Mouse (Mus musculus) mouse embryonic stem cell (cell line): Measurements from ENCODE around the gene Adam12.

Source experiments
- in situ Hi-C, 2 experiments: fragments of 300-500 bp; cut with MboI; formaldehyde crosslinking; loops; 1 replicate in 1 of 2; 3 replicates in 1 of 2; pipeline ENCODE4 v1.14.3; 2019 to 2020; ENCODE audit warnings: low sequenced_read_pairs in 2 of 2, low pct_unique_long_range_greater_than_20kb in 1 of 2, mixed read lengths in 1 of 2; ENCODE audit not compliant: unreplicated experiment in 1 of 2

Gene Adam12

DNA sequence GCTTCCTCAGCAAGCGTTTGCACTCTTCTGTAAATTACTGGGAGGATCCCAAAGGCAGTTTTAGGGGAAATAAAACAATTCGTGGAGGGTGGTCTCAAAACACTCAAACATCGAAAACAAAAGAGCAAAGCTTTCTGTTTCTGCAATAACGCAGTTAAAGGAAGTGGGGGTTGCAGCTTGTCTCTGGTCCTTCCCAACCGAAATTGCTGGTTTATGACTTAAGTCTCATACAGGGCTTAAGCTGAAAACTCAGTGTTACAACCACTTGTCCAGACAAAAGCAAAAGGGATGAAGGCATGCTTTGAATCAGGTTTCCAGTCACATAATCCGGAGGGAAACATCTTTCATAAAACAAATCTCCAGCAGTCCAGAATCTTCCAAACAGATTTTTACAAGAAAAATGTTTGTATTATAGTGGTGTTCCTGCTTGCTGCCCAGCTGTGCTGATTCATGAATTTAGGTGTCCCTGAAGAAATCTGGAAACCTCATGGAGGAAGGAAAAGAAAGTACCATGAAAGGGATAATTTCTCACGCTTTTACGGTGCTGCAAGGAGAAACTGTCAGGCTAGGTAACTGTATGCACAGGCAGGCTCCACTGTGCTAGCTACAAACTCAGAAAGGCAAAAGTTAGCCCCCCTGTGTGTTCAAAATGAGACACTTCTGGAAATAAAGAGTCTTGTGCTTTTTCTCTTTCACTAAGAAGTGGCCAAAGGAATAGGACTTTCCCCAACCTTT lies 255.4 kb downstream of the Adam12 start:
- in situ Hi-C loops: no loop called here

DNA sequence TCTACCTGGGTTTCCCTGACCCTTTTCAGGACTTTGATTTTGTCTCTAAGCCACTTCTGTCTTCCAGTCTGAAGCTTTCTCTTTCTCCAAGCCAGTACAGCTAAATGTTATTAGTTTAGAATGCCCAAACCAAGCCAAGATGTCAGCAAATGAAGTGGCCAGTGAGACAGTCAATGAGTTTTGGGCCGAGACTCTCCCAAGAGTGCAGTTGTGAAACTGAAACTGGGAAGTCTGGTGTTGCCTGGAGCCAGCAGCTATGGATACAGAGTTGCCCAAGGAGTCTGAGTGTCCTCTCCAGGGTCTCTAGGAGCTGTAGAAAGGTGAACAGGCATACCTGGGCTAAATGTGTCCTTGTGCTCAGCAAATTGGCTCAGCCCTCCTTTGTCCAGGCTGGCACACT lies 260.9 kb downstream of the Adam12 start:
- in situ Hi-C loops: no loop called here

DNA sequence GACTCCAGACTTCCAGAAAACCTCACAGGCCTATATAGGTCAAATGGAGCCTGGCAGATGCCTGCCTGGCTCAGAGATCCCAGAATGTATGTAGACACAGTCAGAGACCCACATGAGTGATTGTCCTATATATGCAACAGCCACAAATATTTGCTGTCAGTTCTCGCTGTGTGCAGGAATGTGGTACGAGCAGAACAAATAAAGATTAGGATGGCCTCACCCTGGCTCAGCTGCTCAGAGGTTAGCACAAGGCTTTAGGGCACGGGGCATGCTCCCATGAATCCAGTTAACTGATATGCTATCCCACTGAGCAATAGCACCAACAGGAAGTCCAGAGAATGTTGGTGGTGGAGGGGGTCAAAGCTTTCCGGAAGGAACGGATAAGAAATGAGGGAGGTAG lies 261.5 kb downstream of the Adam12 start:
- in situ Hi-C loops: no loop called here

DNA sequence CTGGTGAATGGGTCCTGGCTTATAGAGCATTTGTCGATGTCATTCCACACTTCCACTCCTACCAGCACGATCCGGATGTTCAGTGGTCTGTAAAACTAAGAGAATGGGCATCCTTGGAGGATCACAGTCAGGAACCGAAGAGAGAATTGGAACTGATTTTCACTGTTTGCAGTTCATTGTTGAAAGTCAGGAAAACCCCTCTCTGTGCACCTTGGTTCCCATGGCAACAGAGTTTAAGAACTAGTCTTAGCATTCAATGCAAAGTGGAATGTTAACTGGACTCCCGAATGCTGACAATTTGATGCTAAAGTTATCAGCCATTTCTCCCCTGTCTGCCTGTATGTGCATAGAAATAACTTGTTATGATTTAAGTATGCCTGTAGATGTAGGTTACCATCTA lies 264.0 kb downstream of the Adam12 start:
- in situ Hi-C loops: no loop called here

DNA sequence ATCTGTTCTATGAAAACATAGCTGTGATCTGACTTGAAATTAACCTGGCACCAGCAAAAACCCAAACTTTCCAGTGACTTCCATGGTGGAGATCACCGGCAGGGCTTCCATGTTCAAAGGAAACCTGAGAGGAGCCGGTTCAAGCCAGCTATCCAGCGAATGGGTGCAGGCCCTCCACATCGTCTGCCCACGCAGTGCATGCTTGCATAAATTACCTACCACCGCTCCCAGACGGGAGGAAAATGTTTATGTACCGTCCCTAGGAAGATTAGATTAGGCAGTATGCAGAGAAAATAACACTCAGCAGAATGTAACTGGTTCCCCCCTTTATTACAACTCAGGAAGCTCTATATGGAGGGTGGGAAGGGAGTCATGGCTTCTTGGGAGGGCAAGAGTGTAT lies 268.4 kb downstream of the Adam12 start:
- in situ Hi-C loops: no loop called here

DNA sequence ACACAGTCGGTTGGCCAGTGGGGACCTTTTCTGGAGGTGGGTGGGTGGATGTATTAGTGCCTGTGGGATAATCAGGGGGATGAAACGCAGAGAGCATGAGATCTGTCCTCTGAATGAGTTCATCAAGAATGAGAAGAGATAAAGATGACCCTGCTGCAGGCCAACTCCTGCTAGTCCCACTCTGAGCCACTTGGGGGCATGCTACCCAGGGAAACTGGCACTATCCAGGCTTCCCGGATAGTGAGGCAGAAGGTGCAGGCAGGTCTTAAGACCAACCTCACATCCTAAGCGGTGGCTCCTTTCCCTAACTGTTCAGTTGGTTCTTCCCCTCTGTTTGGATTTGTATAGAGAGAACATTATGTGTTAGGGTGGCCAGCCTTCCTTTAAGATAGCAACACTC lies 272.7 kb downstream of the Adam12 start:
- in situ Hi-C loops: no loop called here

DNA sequence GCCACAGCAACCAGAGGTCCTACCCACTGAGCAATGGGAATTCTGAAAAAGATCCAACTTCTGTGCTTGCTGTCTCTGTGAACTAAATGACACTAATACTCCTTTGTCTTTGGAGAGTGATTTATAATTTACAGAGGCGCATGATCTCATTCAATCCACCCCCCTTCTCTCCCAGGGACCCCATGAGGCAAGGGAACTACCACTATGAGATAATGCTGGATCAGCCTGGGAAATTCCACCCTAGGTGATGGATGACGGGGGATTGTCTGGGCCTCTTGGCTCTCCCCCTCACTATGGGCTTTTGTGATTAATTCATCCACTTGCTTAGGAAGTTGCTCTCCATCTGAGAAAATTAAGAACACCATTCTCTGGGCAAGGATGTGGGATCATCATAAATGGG lies 274.1 kb downstream of the Adam12 start:
- in situ Hi-C loops: no loop called here

DNA sequence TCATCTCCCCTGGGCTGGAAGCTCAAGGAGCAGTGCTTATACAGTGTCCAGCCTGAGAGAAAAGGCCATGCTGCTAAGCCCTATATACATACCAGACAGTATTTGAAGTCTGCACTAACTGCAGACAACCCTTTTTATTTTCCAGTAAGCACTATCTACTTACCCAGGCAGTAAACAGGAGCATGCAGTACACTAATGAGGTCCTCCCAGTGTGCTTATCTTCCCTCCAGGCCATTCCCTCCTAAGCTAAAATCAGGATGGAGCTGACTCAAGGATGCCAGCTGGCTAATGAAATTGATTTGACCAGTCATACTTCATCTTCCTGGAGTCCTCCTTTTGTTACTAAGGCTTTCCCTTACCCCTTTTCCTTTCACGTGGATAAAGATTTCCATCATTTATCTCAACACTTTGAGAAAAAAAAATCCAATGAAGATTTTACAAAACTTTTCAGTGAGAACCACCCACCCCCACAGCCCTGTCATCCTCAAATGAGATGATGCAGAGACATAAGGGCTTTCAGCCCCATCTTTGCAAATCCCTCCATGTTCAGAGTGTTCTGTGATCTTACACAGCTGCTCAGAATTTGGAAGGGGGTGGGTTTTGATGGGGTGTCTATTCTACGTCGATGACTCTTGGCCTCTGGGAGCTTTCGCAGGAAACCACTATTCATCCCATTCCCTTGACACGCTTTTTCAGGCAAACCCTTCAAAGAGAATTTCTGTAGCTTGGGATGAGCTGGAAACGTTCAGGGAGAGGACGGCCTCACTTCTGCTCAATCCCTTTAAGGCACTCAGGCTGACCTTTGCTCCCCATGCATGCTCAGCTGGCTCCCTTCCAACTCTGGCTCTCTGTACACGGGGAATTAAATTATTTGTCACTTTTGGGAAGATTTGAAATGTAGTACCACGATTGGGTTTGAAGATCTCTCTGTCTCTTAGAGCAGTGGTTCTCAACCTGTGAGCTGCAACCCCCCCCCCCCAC lies 277.5 kb downstream of the Adam12 start:
- in situ Hi-C loops: no loop called here

DNA sequence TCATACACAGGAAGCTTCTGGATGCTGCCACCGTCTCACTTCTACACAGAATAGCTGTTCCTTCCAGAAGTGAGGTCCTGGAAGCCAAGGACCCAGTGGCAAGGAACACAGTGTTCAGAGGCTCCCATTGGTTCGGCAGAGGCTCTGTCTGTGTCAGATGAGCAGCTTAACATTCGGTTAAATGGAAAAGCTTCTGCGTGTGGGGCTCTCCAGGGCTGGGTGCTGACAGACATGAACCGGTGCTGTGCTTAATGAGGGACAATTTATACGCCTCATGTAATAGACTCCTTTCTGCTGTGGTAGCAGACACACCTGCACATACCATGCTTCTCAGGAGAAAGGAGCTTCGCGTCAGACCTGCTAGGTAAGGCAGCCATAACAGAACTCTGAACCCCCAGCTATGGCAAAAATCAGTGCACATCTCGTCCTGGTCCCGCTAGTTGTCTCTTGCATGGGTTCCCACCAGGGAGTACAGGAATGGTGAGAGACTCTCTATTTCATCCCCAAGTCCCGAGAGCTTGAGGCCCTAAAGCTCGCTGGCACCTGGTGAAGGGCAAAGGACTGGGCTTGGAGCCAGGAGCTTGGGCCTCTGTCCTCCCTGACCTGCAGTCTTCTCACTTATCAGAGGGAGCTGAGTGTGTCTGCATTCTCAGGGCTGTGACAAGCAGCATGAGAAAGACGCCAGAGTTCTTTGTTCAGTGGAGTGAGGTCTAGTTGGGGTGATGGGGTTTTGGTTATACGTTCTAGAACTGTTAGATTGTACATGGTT lies 280.0 kb downstream of the Adam12 start:
- in situ Hi-C loops: no loop called here

DNA sequence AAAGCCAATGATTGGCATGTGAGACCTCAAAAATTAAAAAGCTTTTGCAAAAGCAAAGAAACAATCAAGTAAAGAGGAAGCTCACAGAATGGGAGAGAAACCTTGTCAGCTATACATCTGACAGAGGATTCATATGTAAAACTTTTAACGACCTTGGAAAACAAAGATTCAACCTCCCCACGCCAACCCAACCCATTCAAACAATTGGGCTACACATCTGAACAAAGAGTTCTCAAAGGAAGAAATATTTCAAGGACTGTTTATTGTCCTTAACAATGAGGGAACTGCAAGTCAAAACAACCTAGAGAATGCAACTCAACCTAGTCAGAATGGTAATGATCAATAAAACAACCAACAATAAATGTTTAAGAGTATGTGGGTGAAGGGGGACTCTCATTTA lies 284.6 kb downstream of the Adam12 start:
- in situ Hi-C loops: no loop called here

DNA sequence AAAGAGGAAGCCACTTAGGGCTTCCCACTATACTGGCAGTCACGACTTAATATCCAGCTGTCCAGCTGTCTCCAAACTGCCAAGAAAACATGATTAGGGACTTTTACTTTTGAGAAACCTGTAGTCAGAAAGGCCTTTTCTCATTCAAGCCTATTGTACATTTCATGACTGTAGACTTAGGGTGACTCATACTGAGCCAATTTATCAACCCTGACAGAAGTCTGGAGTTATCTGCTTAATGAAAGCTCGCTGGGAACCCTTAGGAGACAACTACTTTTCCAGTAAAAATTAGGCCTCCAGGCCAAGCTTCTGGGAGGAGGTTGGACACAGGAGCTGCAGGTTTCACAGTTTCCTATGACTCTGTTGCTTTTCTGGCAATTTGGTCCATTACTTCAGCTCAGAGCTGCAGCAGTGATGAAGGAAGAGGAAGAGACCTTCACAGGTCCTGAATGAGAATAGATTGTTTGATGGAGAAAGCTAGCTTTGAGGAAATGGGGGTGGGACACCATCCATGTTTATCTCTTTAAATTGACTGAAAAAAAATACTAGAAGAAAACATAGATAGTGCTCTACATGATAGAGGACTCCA lies 285.1 kb downstream of the Adam12 start:
- in situ Hi-C loops: no loop called here

DNA sequence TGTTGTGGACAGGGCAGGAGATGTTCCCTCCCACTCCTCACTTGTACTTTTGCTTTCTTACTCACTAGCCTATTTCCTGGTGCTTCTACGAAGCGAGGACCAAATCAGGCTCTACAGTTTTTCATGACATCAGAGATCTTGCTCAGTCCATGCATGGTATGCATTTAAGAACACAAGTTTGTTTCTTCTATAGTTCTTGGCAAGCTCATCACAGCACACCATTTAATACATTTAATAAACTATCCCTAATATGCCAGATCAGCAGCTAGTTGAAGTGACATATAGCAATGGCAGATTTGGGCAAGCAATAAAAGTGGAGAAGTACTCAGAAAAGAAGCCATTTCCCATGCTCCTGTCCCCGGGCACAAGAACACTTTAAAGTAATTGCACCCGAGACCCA lies 285.8 kb downstream of the Adam12 start:
- in situ Hi-C loops: no loop called here

DNA sequence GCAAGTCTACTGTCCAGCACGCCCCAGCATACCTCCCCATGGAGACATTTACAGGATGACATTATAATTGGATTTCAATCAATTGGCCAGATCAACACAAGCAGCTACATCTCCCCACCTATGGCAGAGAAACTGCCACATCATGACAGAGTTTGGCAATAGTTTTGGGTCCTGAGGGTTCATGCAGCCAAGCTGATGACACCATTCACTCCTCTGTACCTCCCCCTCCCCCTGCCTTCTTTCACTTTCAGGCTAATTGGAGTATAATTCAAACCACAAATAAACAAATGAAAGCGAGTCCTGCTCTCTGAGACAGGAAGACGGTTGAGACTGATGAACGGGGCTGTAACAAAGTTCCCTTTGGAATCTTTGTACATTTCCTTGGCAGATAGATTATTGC lies 291.5 kb downstream of the Adam12 start:
- in situ Hi-C loops: no loop called here

DNA sequence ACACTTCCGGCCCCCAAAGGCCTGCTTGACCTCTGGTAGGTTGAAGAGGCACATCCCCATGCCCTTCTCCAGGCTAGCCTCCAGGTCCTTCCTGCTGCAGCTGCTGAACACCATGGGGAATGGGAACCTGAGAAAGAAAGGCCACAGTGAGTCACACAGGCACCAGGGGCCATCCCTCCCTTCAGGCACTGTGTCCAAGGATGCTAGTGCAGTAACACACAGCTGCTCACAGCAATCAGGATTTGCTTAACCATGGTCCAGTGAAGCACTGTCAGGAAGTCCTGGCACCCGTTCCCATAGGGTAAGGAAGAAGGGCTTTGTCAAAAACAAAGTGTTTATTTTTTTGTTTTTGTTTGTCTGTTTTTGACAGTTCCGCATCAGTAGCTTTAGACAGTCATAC lies 294.5 kb downstream of the Adam12 start:
- in situ Hi-C loops: no loop called here

DNA sequence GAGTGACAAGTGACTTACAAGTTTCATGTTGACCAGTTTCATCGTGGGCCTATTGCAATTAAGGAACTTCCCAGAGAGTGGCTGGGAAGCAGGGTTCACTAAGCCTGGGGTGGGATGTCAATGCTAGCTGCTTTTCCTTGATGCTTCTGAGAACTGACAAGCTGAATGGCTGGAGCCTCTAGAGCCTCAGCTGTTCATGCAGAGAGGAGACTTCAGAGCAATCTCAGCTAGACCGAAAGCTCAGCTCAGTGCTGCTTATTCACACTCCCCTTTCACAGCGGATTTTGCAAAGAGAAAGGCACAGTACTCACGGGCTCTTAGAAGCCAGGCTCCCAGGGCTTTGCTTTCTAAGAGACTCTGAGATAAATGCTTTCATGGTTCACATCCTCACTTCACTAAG lies 295.6 kb downstream of the Adam12 start:
- in situ Hi-C loops: no loop called here

DNA sequence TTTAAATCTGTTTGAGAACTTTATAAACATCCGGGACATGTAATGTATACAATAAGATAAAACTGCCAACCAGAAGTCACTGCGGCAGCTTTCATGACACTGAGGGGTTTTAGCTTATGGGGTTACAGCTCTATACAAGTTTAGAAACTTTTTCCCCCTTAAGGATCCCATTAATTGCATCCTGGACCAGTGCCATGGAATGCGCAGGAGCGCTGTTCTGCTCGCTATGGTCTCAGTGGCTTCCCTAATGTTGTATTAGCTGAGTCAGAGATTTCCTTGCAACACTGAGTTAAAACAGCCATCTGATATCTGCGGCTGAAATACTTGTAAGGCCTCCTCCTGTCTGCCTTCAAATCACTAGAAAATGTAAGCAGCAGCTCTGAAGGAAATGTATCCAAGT lies 298.6 kb downstream of the Adam12 start:
- in situ Hi-C loops: no loop called here

DNA sequence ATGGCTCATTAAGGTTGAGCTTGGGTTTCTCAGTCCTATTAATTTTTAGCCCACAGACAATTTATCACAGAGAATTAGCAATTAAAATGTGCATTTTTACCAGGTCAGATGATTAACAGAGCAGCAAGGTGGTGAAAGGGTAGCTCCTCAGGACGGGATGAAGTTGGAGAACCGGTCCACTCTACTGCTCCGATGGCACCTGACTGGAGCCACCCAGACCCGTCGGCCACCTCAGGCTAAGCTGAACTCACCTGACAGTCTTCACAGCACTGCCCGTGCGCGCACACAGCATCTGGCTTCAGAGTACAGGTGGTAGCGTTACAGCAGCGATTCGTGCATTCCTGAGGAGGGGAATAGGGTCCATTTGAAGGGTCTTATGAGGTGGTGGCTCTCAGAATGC lies 300.5 kb downstream of the Adam12 start:
- in situ Hi-C loops: no loop called here

DNA sequence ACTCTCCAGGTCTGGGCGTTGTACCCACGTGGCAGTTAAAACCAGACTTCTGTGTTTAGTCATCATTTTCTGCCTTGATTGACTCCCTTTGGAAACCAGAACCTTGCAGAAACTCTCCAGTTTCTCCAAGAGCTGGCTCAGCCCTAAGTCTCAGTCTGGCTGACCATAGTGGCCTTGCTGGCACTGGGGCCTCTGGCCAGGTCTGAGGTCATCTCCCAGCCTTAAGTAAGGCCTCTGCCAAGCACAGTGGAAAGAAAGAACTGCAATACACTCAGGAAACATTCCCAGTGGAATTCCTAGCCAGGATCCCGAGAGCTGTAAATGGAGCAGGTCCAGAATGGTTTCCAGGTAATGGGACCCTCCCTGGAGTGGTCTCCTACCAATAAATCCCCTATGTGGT lies 303.0 kb downstream of the Adam12 start:
- in situ Hi-C loops: no loop called here

DNA sequence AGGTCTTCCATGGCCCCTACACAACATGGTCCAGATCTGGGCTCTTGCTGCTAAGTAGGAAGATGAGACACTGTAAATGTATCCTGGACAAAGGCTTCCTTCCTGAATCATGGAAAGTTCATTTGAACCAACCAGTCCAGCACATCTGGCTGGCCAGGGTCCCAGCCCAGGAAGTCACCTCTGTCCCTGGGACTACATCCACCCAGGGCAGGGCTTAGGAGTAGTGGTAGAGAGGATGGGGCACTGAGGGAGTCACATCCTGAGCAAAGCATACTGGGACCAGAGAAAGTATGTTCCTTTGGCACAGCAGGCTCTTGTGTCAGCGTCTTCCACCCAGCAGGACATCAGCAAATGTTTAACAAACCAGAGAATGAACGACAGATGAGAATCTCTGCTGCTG lies 306.2 kb downstream of the Adam12 start:
- in situ Hi-C loops: no loop called here
